Mouse (Mus musculus): ENCODE measurements at regions not wholly inside any gene's neighbourhood (a gene's known extent, or its start where the extent isn't known, plus 50 kb on each side); places are given as distances from the start of the nearest gene placed in this dataset.

GRCm38 (mm10) chr12:29160920-29161319, 367.3 kb upstream of the Myt1l start:
- TF ChIP-seq CTCF (conservative IDR thresholded peaks at IDR 0.05; ENCODE audit: insufficient read depth, insufficient read length, low read depth, low read length) (no peak), POLR2A (IDR thresholded peaks at IDR 0.05; ENCODE audit: low read depth, low read length) (no peak)

Data from kidney, adult 2 months (tissue).